Mouse (Mus musculus) brain, embryonic 14.5 days (tissue): ENCODE measurements at regions not wholly inside any gene's neighbourhood (a gene's known extent, or its start where the extent isn't known, plus 50 kb on each side); places are given as distances from the start of the nearest gene placed in this dataset.

Experiments used
- DNase-seq: peaks from one replicate; pipeline ENCODE4 v3.0.0-alpha.2; 2011; ENCODE audit warnings: low read depth
- CTCF ChIP-seq: fragments of 200-500 bp; IDR thresholded peaks from 2 replicates; pipeline ENCODE4 v1.5.1; 2012; ENCODE audit warnings: inconsistent platforms, mild to moderate bottlenecking, moderate library complexity, borderline replicate concordance; ENCODE audit not compliant: insufficient read depth, insufficient read length; ENCODE audit errors: extremely low read depth
- POLR2A ChIP-seq: fragments of 200-500 bp; IDR thresholded peaks from 2 replicates; pipeline ENCODE4 v1.6.1; 2012; ENCODE audit warnings: mild to moderate bottlenecking, inconsistent platforms, borderline replicate concordance; ENCODE audit not compliant: poor library complexity, insufficient read depth, insufficient read length, severe bottlenecking; ENCODE audit errors: extremely low read depth

- no peak for DNase-seq
- TF ChIP-seq POLR2A (no peak), CTCF (no peak)
Measured at GRCm38 (mm10) chr13:37587911-37588310, 190.3 kb upstream of the Rreb1 start.

GRCm38 (mm10) chr13:37588528-37589176, 189.5 kb upstream of the Rreb1 start:
- TF ChIP-seq CTCF (no peak), POLR2A (no peak)
- no peak for DNase-seq

- no peak for DNase-seq
- TF ChIP-seq CTCF (no peak), POLR2A (no peak)
Measured at GRCm38 (mm10) chr13:37592149-37592548, 186.1 kb upstream of the Rreb1 start.

GRCm38 (mm10) chr13:37595196-37595595, 183.0 kb upstream of the Rreb1 start:
- TF ChIP-seq CTCF = no peak
- no peak for TF ChIP-seq POLR2A
- no peak for DNase-seq

GRCm38 (mm10) chr13:37597575-37597974, 180.6 kb upstream of the Rreb1 start:
- DNase-seq = no peak
- no peak for TF ChIP-seq CTCF
- TF ChIP-seq POLR2A = no peak

GRCm38 (mm10) chr13:37598165-37598775, 179.9 kb upstream of the Rreb1 start:
- DNase-seq = no peak
- TF ChIP-seq POLR2A (no peak), CTCF (no peak)

- no peak for DNase-seq
- TF ChIP-seq CTCF (no peak), POLR2A (no peak)
Measured at GRCm38 (mm10) chr13:37599679-37600078, 178.5 kb upstream of the Rreb1 start.

GRCm38 (mm10) chr13:37600172-37600571, 178.0 kb upstream of the Rreb1 start:
- TF ChIP-seq POLR2A (no peak), CTCF (no peak)
- no peak for DNase-seq

GRCm38 (mm10) chr13:37601068-37601467, 177.1 kb upstream of the Rreb1 start:
- DNase-seq = no peak
- TF ChIP-seq POLR2A (no peak), CTCF (no peak)

- peak; percentile 24 for DNase-seq
- TF ChIP-seq CTCF = no peak
- no peak for TF ChIP-seq POLR2A
Measured at GRCm38 (mm10) chr13:37602256-37602655, 175.9 kb upstream of the Rreb1 start.

GRCm38 (mm10) chr13:37603226-37603994, 174.8 kb upstream of the Rreb1 start:
- TF ChIP-seq CTCF (no peak), POLR2A (no peak)

More at GRCm38 (mm10) chr13:37603226-37603994, 174.8 kb upstream of the Rreb1 start:
- DNase-seq = peak; percentile 31
